Mouse (Mus musculus) cortical plate, adult 2 months (tissue): ENCODE measurements around the gene 1600015I10Rik.
"Not testable (repeated sequence)": the region's sequence is repeated elsewhere in the genome, so short reads cannot be mapped to it uniquely, and the experiment has no call there.

ENCODE experiments used
- CTCF ChIP-seq: fragments of 200-500 bp; IDR thresholded peaks from 2 replicates; pipeline ENCODE4 v1.5.1; 2011; ENCODE audit warnings: mild to moderate bottlenecking, control low read depth, low read length; ENCODE audit not compliant: insufficient read depth; ENCODE audit errors: extremely low read depth
- POLR2A ChIP-seq: fragments of 200-500 bp; IDR thresholded peaks from 2 replicates; pipeline ENCODE4 v1.6.1; 2011; ENCODE audit warnings: mild to moderate bottlenecking, low read length, control low read depth; ENCODE audit not compliant: insufficient read depth; ENCODE audit errors: extremely low read depth

DNA sequence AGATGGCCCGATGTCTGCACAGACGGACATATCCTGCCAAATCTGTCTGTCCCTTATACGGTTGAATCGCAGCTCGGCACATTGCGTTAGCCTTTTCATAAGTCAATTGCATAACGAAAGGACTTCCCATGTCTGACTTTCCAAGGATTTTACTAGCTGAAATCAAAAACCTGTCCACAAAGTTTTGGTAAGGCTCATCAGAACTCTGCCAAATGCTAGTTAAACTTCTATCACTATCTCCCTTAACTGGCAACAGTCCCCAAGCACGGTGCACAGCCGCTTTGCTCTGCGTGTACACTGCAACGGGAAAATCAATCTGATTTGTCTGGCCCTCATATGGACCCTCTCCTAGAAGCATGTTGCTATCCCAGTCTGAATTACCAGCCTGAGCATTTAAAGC, 28.4 kb upstream of the 1600015I10Rik start:
- TF ChIP-seq POLR2A, CTCF: not testable (repeated sequence)
